Mouse (Mus musculus) cerebellum, adult 9-11 months (tissue): ENCODE measurements around the gene Map2k2.
"Not testable (repeated sequence)": the region's sequence is repeated elsewhere in the genome, so short reads cannot be mapped to it uniquely, and the experiment has no call there.

Source experiments
- DNase-seq: peaks from one replicate; pipeline ENCODE4 v3.0.0; 2022

Map2k2 gene

GRCm38 (mm10) chr10:81105565-81106112 lies at the start of gene Map2k2:
Gene Map2k2 (plus strand): TSS chr10:81105915.
- DNase-seq = peak; percentile 97

- no peak for DNase-seq
These were observed 48.1 kb upstream of the Map2k2 start for GRCm38 (mm10) chr10:81057406-81058130.

GRCm38 (mm10) chr10:81058896-81059295 lies 46.8 kb upstream of the Map2k2 start:
- DNase-seq = no peak

- peak; percentile 100 for DNase-seq
These were observed 45.8 kb upstream of the Map2k2 start, which contains the start of gene Sgta for GRCm38 (mm10) chr10:81059603-81060543. Gene Sgta (minus strand): TSS chr10:81060181.

GRCm38 (mm10) chr10:81062710-81063109 lies 43.0 kb upstream of the Map2k2 start:
- DNase-seq = no peak

GRCm38 (mm10) chr10:81064519-81064918 lies 41.2 kb upstream of the Map2k2 start:
- DNase-seq = not testable (repeated sequence)

GRCm38 (mm10) chr10:81068706-81069105 lies 37.0 kb upstream of the Map2k2 start:
- DNase-seq = no peak

- DNase-seq = peak; percentile 99
These were observed 35.9 kb upstream of the Map2k2 start, which contains the start of gene Thop1 for GRCm38 (mm10) chr10:81069836-81070235. Gene Thop1 (plus strand): TSS chr10:81070035.

GRCm38 (mm10) chr10:81072290-81072689 lies 33.4 kb upstream of the Map2k2 start:
- DNase-seq = no peak

GRCm38 (mm10) chr10:81073464-81073863 lies 32.3 kb upstream of the Map2k2 start:
- no peak for DNase-seq

- DNase-seq = no peak
These were observed 30.0 kb upstream of the Map2k2 start for GRCm38 (mm10) chr10:81075734-81076133.

GRCm38 (mm10) chr10:81076356-81076755 lies 29.4 kb upstream of the Map2k2 start:
- no peak for DNase-seq

- DNase-seq = no peak
These were observed 27.8 kb upstream of the Map2k2 start for GRCm38 (mm10) chr10:81077916-81078315.

GRCm38 (mm10) chr10:81080008-81080655 lies 25.6 kb upstream of the Map2k2 start:
- peak; percentile 62 for DNase-seq

- peak; percentile 77 for DNase-seq
These were observed 23.4 kb upstream of the Map2k2 start for GRCm38 (mm10) chr10:81082168-81082960.

- DNase-seq = no peak
These were observed 18.7 kb upstream of the Map2k2 start for GRCm38 (mm10) chr10:81087021-81087420.

- no peak for DNase-seq
These were observed 16.5 kb upstream of the Map2k2 start for GRCm38 (mm10) chr10:81089216-81089615.

- DNase-seq = no peak
These were observed 15.1 kb upstream of the Map2k2 start for GRCm38 (mm10) chr10:81090621-81091020.

- DNase-seq = no peak
These were observed 13.1 kb upstream of the Map2k2 start for GRCm38 (mm10) chr10:81092465-81093250.

GRCm38 (mm10) chr10:81094931-81095678 lies 10.6 kb upstream of the Map2k2 start:
- no peak for DNase-seq
